In genomic region chr10:93912136-93912855, GRCm38 (mm10) we compare ENCODE assay signal across 11 mouse cellular contexts.
"Had no signal": no experiment of that assay in that cellular context is flagged by ENCODE, and none has a peak within 500 bp of the region (broad histone marks: within the 10 kb centered on the region; RNA-seq: fewer than 3 reads in every experiment).

No protein-coding gene starts in this region.

- H3K27me3 ChIP-seq: neural tube, embryonic 12.5 days had no signal

- H3K36me3 ChIP-seq: limb, embryonic 15.5 days; neural tube, embryonic 12.5 days had no signal

- H3K27ac ChIP-seq: left cerebral cortex, adult 2 months; limb, embryonic 15.5 days; macrophage; neural tube, embryonic 12.5 days had no signal

- H3K4me3 ChIP-seq: left cerebral cortex, adult 2 months; limb, embryonic 15.5 days; neural tube, embryonic 12.5 days had no signal

- DNase-seq: kidney, adult 18-20 months; kidney, postnatal 10 days; lung, postnatal 10 days; midbrain, embryonic 14.5 days; right cerebral cortex, postnatal 4 days; spleen, adult 18-20 months had no signal

- H3K9ac ChIP-seq: limb, embryonic 15.5 days; lung, embryonic 14.5 days; neural tube, embryonic 12.5 days had no signal

- H3K4me1 ChIP-seq: neural tube, embryonic 12.5 days had no signal

- H3K9me3 ChIP-seq: limb, embryonic 15.5 days; neural tube, embryonic 12.5 days had no signal

- H3K4me2 ChIP-seq: limb, embryonic 15.5 days; lung, embryonic 14.5 days; neural tube, embryonic 12.5 days had no signal
